Mouse (Mus musculus): ENCODE data around the gene Ppt1.

Ppt1 gene

GRCm38 (mm10) chr4:122905359-122905758, 69.3 kb downstream of the Ppt1 start:
- no peak for DNase-seq (ENCODE audit: low read depth, low spot score)

Data from telencephalon, adult 2 months (tissue).